Mouse (Mus musculus): ENCODE data around the gene Dhx16. TPM values are rescaled to one million over a fixed set of nuclear protein-coding genes. Genes with fewer than 3 reads are reported as not detected.
A peak's percentile ranks its signal among the peaks of the same experiment; 100 is the strongest.

Gene Dhx16
- polyA plus RNA-seq, 1 experiment from 2014 or later, result 44.2 TPM

- ATAC-seq, result peak; percentile 64
- H3K4me1 ChIP-seq (replicated peaks), result peaks cover 23% of the 10 kb centered on the region
- peaks cover 9% of the 10 kb centered on the region; the same call in 1 of the 2 replicates for H3K36me3 ChIP-seq
- no peak overlapping the region for H3K4me3 ChIP-seq (replicated peaks)
- H3K4me2 ChIP-seq (replicated peaks), result peak overlapping the region; percentile 35; the same call in 1 of the 2 replicates
- H3K9ac ChIP-seq, result 0 out of 2 replicates have a peak overlapping the region, but pooled peaks have one; percentile 18
- 29% methylated on average over 21 of the region's 21 CpGs for WGBS
- H3K9me3 ChIP-seq, result no peaks in the 10 kb centered on the region
- no peaks in the 10 kb centered on the region for H3K27me3 ChIP-seq (replicated peaks)
- H3K27ac ChIP-seq, result 0 out of 2 replicates have a peak overlapping the region, but pooled peaks have one; percentile 8
These were observed 5.7 kb upstream of the Dhx16 start for GRCm38 (mm10) chr17:35873774-35874519.

- Histone ChIP-seq H3K36me3 (peaks cover 9% of the 10 kb centered on the region; the same call in 1 of the 2 replicates), H3K27me3 (replicated peaks) (no peaks in the 10 kb centered on the region), H3K4me1 (replicated peaks) (peaks cover 15% of the 10 kb centered on the region), H3K9ac (no peak overlapping the region), H3K9me3 (no peaks in the 10 kb centered on the region), H3K27ac (no peak overlapping the region), H3K4me2 (replicated peaks) (no peak overlapping the region), H3K4me3 (replicated peaks) (no peak overlapping the region)
- 89% methylated on average over 6 of the region's 6 CpGs for WGBS
- ATAC-seq, result no peak
These were observed 4.9 kb upstream of the Dhx16 start for GRCm38 (mm10) chr17:35874721-35875120.

GRCm38 (mm10) chr17:35882924-35883323 is 3.3 kb downstream of the Dhx16 start:
- Histone ChIP-seq H3K27me3 (replicated peaks) (no peaks in the 10 kb centered on the region), H3K4me2 (replicated peaks) (no peak overlapping the region), H3K9ac (no peak overlapping the region), H3K4me1 (replicated peaks) (peaks cover 6% of the 10 kb centered on the region; the same call in 1 of the 2 replicates), H3K4me3 (replicated peaks) (no peak overlapping the region), H3K36me3 (peaks cover 43% of the 10 kb centered on the region), H3K27ac (no peak overlapping the region), H3K9me3 (no peaks in the 10 kb centered on the region)
- no peak for ATAC-seq
- 91% methylated on average over 17 of the region's 17 CpGs for WGBS

- Histone ChIP-seq H3K4me2 (replicated peaks) (no peak overlapping the region), H3K27me3 (replicated peaks) (no peaks in the 10 kb centered on the region), H3K36me3 (peaks cover 52% of the 10 kb centered on the region), H3K4me3 (replicated peaks) (no peak overlapping the region), H3K27ac (no peak overlapping the region), H3K4me1 (replicated peaks) (peaks cover 6% of the 10 kb centered on the region; the same call in 1 of the 2 replicates), H3K9me3 (no peaks in the 10 kb centered on the region), H3K9ac (no peak overlapping the region)
- WGBS, result 97% methylated on average over 14 of the region's 14 CpGs
- ATAC-seq, result no peak
These were observed 4.2 kb downstream of the Dhx16 start for GRCm38 (mm10) chr17:35883777-35884176.

- H3K9ac ChIP-seq, result no peak overlapping the region
- no peak overlapping the region for H3K27ac ChIP-seq
- no peak overlapping the region for H3K4me3 ChIP-seq (replicated peaks)
- ATAC-seq, result no peak
- WGBS, result 87% methylated on average over 13 of the region's 17 CpGs
- peaks cover 62% of the 10 kb centered on the region for H3K36me3 ChIP-seq
- H3K27me3 ChIP-seq (replicated peaks), result no peaks in the 10 kb centered on the region
- no peaks in the 10 kb centered on the region for H3K4me1 ChIP-seq (replicated peaks)
- no peaks in the 10 kb centered on the region for H3K9me3 ChIP-seq
- no peak overlapping the region for H3K4me2 ChIP-seq (replicated peaks)
These were observed 8.1 kb downstream of the Dhx16 start for GRCm38 (mm10) chr17:35887725-35888124.

GRCm38 (mm10) chr17:35896781-35897643 is 17.4 kb downstream of the Dhx16 start, which contains the start of gene 2310061I04Rik:
Gene 2310061I04Rik (minus strand): TSS chr17:35897431.
- H3K27me3 ChIP-seq (replicated peaks), result no peaks in the 10 kb centered on the region
- peak within 1 kb of the TSS; percentile 84 for H3K27ac ChIP-seq
- peak within 1 kb of the TSS; percentile 93 for H3K4me2 ChIP-seq (replicated peaks)
- no peaks in the 10 kb centered on the region for H3K9me3 ChIP-seq
- peaks cover 14% of the 10 kb centered on the region; the same call in 1 of the 2 replicates for H3K4me1 ChIP-seq (replicated peaks)
- peaks cover 10% of the 10 kb centered on the region for H3K36me3 ChIP-seq
- H3K4me3 ChIP-seq (replicated peaks), result peak within 1 kb of the TSS; percentile 90
- peak within 1 kb of the TSS; percentile 79 for H3K9ac ChIP-seq
- under 1% methylated on average over 84 of the region's 86 CpGs for WGBS
- peak; percentile 96 for ATAC-seq

- WGBS, result 35% methylated on average over 23 of the region's 23 CpGs
- peaks cover 7% of the 10 kb centered on the region for H3K36me3 ChIP-seq
- peak overlapping the region; percentile 10; the same call in 1 of the 2 replicates for H3K27ac ChIP-seq
These were observed 18.3 kb downstream of the Dhx16 start for GRCm38 (mm10) chr17:35897644-35898573.

GRCm38 (mm10) chr17:35900636-35901035 is 21.0 kb downstream of the Dhx16 start:
- no peak for ATAC-seq
- H3K36me3 ChIP-seq, result peaks cover 9% of the 10 kb centered on the region

More at GRCm38 (mm10) chr17:35897644-35898573, 18.3 kb downstream of the Dhx16 start:
- Histone ChIP-seq H3K4me2 (replicated peaks) (peak overlapping the region; percentile 93), H3K4me1 (replicated peaks) (peaks cover 14% of the 10 kb centered on the region; the same call in 1 of the 2 replicates), H3K9me3 (no peaks in the 10 kb centered on the region), H3K4me3 (replicated peaks) (peak overlapping the region; percentile 90), H3K27me3 (replicated peaks) (no peaks in the 10 kb centered on the region), H3K9ac (peak overlapping the region; percentile 79; the same call in 1 of the 2 replicates)
- peak; percentile 60 for ATAC-seq

GRCm38 (mm10) chr17:35903343-35903991 is 23.8 kb downstream of the Dhx16 start:
- H3K36me3 ChIP-seq, result peaks cover 18% of the 10 kb centered on the region
- WGBS, result 88% methylated on average over 9 of the region's 9 CpGs
- no peak overlapping the region for H3K4me2 ChIP-seq (replicated peaks)
- H3K4me1 ChIP-seq (replicated peaks), result no peaks in the 10 kb centered on the region; the same call in 1 of the 2 replicates
- no peaks in the 10 kb centered on the region for H3K9me3 ChIP-seq
- no peak overlapping the region for H3K4me3 ChIP-seq (replicated peaks)
- no peak for ATAC-seq
- H3K27me3 ChIP-seq (replicated peaks), result no peaks in the 10 kb centered on the region
- no peak overlapping the region for H3K27ac ChIP-seq
- H3K9ac ChIP-seq, result no peak overlapping the region

More at GRCm38 (mm10) chr17:35900636-35901035, 21.0 kb downstream of the Dhx16 start:
- 84% methylated on average over 3 of the region's 3 CpGs for WGBS
- no peak overlapping the region for H3K4me3 ChIP-seq (replicated peaks)
- H3K4me2 ChIP-seq (replicated peaks), result no peak overlapping the region
- peaks cover 14% of the 10 kb centered on the region; the same call in 1 of the 2 replicates for H3K4me1 ChIP-seq (replicated peaks)
- H3K27me3 ChIP-seq (replicated peaks), result no peaks in the 10 kb centered on the region
- H3K9me3 ChIP-seq, result no peaks in the 10 kb centered on the region
- H3K9ac ChIP-seq, result no peak overlapping the region
- no peak overlapping the region for H3K27ac ChIP-seq

- no peak overlapping the region for H3K4me2 ChIP-seq (replicated peaks)
- no peak overlapping the region for H3K4me3 ChIP-seq (replicated peaks)
- peaks cover 5% of the 10 kb centered on the region for H3K4me1 ChIP-seq (replicated peaks)
- no peak overlapping the region for H3K27ac ChIP-seq
- peaks cover 18% of the 10 kb centered on the region for H3K36me3 ChIP-seq
- no peaks in the 10 kb centered on the region for H3K27me3 ChIP-seq (replicated peaks)
- no peak for ATAC-seq
- 84% methylated on average over 4 of the region's 4 CpGs for WGBS
- H3K9ac ChIP-seq, result no peak overlapping the region; the same call in 1 of the 2 replicates
- no peaks in the 10 kb centered on the region for H3K9me3 ChIP-seq
These were observed 24.4 kb downstream of the Dhx16 start for GRCm38 (mm10) chr17:35903992-35904355.

- no peak for ATAC-seq
- Histone ChIP-seq H3K36me3 (peaks cover 18% of the 10 kb centered on the region), H3K9ac (no peak overlapping the region), H3K27ac (no peak overlapping the region), H3K4me2 (replicated peaks) (no peak overlapping the region), H3K4me1 (replicated peaks) (peaks cover 13% of the 10 kb centered on the region), H3K27me3 (replicated peaks) (no peaks in the 10 kb centered on the region), H3K9me3 (no peaks in the 10 kb centered on the region), H3K4me3 (replicated peaks) (no peak overlapping the region)
- WGBS, result 96% methylated on average over 1 of the region's 1 CpGs
These were observed 26.0 kb downstream of the Dhx16 start for GRCm38 (mm10) chr17:35905587-35905986.
